Mouse (Mus musculus) ES-E14 (cell line): ENCODE data around the gene Lgals9. TPM values are rescaled to one million over a fixed set of nuclear protein-coding genes. Genes with fewer than 3 reads are reported as not detected.

Experiments used
- DNase-seq: peaks from one replicate; pipeline ENCODE4 v3.0.0-alpha.2; 2013; ENCODE audit warnings: low read depth, low spot score
- H3K27ac ChIP-seq: 2 replicates; pipeline ENCODE4 v1.5.1; 2012; ENCODE audit warnings: low read depth, mild to moderate bottlenecking, low read length, moderate library complexity, mixed read lengths; ENCODE audit not compliant: poor library complexity, insufficient read depth, severe bottlenecking
- H3K36me3 ChIP-seq: 2 replicates; pipeline ENCODE4 v1.6.1; 2012; ENCODE audit warnings: mild to moderate bottlenecking, low read length, moderate library complexity, mixed read lengths; ENCODE audit not compliant: control insufficient read depth, poor library complexity, insufficient read depth, severe bottlenecking
- H3K4me1 ChIP-seq, 2 experiments: fragments of 150-350 bp in 1 of 2; sonication (generic) in 1 of 2; 2 replicates each; pipeline ENCODE4 v1.6.1; 2012; ENCODE audit warnings: low read length in 2 of 2, mild to moderate bottlenecking in 1 of 2, mixed read lengths in 1 of 2; ENCODE audit not compliant: control insufficient read depth in 2 of 2, insufficient read depth in 2 of 2, poor library complexity in 1 of 2
- H3K4me3 ChIP-seq, 2 experiments: fragments of 150-350 bp in 1 of 2; sonication (generic) in 1 of 2; 2 replicates each; pipeline ENCODE4 v1.5.1; 2012; ENCODE audit warnings: low read length in 2 of 2, low read depth in 1 of 2, mild to moderate bottlenecking in 1 of 2, mixed read lengths in 1 of 2; ENCODE audit not compliant: insufficient read depth in 1 of 2, poor library complexity in 1 of 2, severe bottlenecking in 1 of 2
- H3K9ac ChIP-seq: 2 replicates; pipeline ENCODE4 v1.6.1; 2012; ENCODE audit warnings: low read depth, mild to moderate bottlenecking, low read length, mixed read lengths; ENCODE audit not compliant: poor library complexity, insufficient read depth, severe bottlenecking
- H3K9me3 ChIP-seq: fragments of 150-350 bp; sonication (generic); 2 replicates; pipeline ENCODE4 v1.6.1; 2012; ENCODE audit warnings: low read depth, mild to moderate bottlenecking, low read length; ENCODE audit not compliant: control insufficient read depth, insufficient read depth
- CHD2 ChIP-seq: IDR thresholded peaks from 2 replicates; pipeline ENCODE4 v1.6.1; 2014; ENCODE audit warnings: mild to moderate bottlenecking, low read depth, low read length, inconsistent platforms
- HCFC1 ChIP-seq: IDR thresholded peaks from 2 replicates; pipeline ENCODE4 v1.6.1; 2012; ENCODE audit warnings: low read length, inconsistent platforms, borderline replicate concordance; ENCODE audit not compliant: insufficient read depth
- MAFK ChIP-seq: IDR thresholded peaks from 2 replicates; pipeline ENCODE4 v1.6.1; 2014; ENCODE audit warnings: mild to moderate bottlenecking, low read depth, low read length, inconsistent platforms; ENCODE audit not compliant: insufficient read depth
- ZC3H11A ChIP-seq: IDR thresholded peaks from 2 replicates; pipeline ENCODE4 v1.6.1; 2012; ENCODE audit warnings: low read depth, mild to moderate bottlenecking, inconsistent platforms, low read length, borderline replicate concordance
- ZNF384 ChIP-seq: IDR thresholded peaks from 2 replicates; pipeline ENCODE4 v1.6.1; 2012; ENCODE audit warnings: low read depth, low read length, inconsistent platforms
- in situ Hi-C, 2 experiments: fragments of 600-800 bp; cut with MboI; formaldehyde crosslinking; loops; one replicate each; pipeline ENCODE4 v1.15.1; 2025; ENCODE audit warnings: low sequenced_read_pairs in 2 of 2, inconsistent platforms in 1 of 2; ENCODE audit not compliant: unreplicated experiment in 2 of 2
- total RNA-seq: library from RNA; depleted of rRNA; stranded (reverse); fragments of 300-350 nt; gene quantifications from 2 replicates; pipeline ENCODE4 v1.2.3, GENCODE M21; 2012

Lgals9 gene
- total RNA-seq, 1 experiment = 8.6 TPM

DNA sequence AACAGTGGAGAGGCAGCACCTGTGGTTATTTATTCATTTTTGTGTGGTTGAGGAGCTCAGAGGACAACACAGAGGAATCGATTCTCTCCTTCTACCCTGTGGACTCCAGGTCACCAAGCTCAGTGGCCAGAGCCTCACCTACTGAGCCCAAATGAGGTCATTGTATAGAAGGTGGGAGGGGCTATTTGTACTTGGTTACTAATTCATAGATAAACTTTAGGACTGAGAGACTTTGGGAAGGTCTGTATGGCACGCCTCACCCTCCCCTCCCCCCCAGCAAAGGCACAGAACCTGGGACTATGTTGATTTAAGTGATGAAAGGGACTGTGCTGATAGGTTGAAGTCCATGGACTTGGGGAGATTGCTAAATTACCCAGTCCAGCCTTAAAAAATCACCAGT is 2.7 kb downstream of the Lgals9 start:
- in situ Hi-C loops = no loop called here
- peaks cover 4 to 10% of the 10 kb centered on the region in 2 experiments; a peak in 3 of 4 replicates for H3K4me1 ChIP-seq
- H3K4me3 ChIP-seq = no peak overlapping the region
- no peaks in the 10 kb centered on the region for H3K36me3 ChIP-seq
- H3K9ac ChIP-seq = no peak overlapping the region
- TF ChIP-seq CHD2 = no peak
- no peak for TF ChIP-seq ZNF384
- no peak for TF ChIP-seq MAFK
- no peak for TF ChIP-seq ZC3H11A
- TF ChIP-seq HCFC1 = no peak
- H3K9me3 ChIP-seq = no peaks in the 10 kb centered on the region
- no peak for DNase-seq
- H3K27ac ChIP-seq = no peak overlapping the region

DNA sequence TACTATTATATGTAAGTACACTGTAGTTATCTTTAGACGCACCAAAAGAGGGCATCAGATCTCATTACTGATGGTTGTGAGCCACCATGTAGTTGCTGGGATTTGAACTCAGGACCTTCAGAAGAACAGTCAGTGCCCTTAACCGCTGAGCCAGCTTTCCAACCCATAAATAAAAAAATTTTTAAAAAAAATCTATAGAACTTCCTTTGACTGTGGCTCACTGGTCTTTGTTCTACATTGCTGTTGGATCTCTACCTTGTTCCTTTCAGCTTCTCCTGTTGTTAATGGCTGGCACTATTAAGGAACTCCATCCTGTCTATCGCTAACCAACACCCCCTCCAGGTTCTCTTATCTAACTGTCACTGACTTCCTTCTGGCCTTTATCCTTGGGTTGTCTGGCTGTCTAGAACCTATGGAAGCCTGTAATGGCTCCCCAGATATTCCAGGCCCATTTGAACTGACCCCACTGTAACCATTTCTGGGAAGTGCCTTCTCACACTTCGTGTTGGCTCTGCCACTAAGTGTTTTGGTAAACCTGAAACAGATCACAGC is 4.6 kb downstream of the Lgals9 start:
- Histone ChIP-seq H3K9me3 (no peaks in the 10 kb centered on the region), H3K4me3 (no peak overlapping the region), H3K36me3 (no peaks in the 10 kb centered on the region), H3K9ac (no peak overlapping the region), H3K4me1 (peaks cover 4 to 13% of the 10 kb centered on the region in 2 experiments; a peak in 3 of 4 replicates), H3K27ac (no peak overlapping the region)
- TF ChIP-seq ZC3H11A (no peak), ZNF384 (no peak), MAFK (no peak), HCFC1 (no peak), CHD2 (no peak)
- in situ Hi-C loops = no loop called here
- DNase-seq = no peak

- in situ Hi-C loops = no loop called here
- DNase-seq = no peak
Observed at GRCm38 (mm10) chr11:78978176-78979019, 6.3 kb downstream of the Lgals9 start.

GRCm38 (mm10) chr11:78976731-78977510 is 7.8 kb downstream of the Lgals9 start:
- DNase-seq = no peak
- H3K9me3 ChIP-seq = no peaks in the 10 kb centered on the region
- peaks cover 7 to 23% of the 10 kb centered on the region in 2 experiments; a peak in 3 of 4 replicates for H3K4me1 ChIP-seq
- H3K27ac ChIP-seq = no peak overlapping the region
- TF ChIP-seq ZC3H11A = no peak
- no peak for TF ChIP-seq ZNF384
- TF ChIP-seq MAFK = no peak
- no peak for TF ChIP-seq HCFC1
- TF ChIP-seq CHD2 = no peak
- H3K9ac ChIP-seq = no peak overlapping the region
- H3K36me3 ChIP-seq = no peaks in the 10 kb centered on the region
- H3K4me3 ChIP-seq = no peak overlapping the region
- in situ Hi-C loops = no loop called here

More at GRCm38 (mm10) chr11:78978176-78979019, 6.3 kb downstream of the Lgals9 start:
- Histone ChIP-seq H3K9me3 (no peaks in the 10 kb centered on the region), H3K36me3 (no peaks in the 10 kb centered on the region), H3K9ac (no peak overlapping the region), H3K4me3 (no peak overlapping the region), H3K27ac (peak overlapping the region; percentile 9; the same call in 1 of the 2 replicates), H3K4me1 (peaks cover 4 to 15% of the 10 kb centered on the region in 2 experiments; a peak in 3 of 4 replicates)
- no peak for TF ChIP-seq ZNF384
- TF ChIP-seq ZC3H11A = no peak
- no peak for TF ChIP-seq HCFC1
- no peak for TF ChIP-seq CHD2
- TF ChIP-seq MAFK = no peak
